Mouse (Mus musculus) E14TG2a.4 (cell line): ENCODE results near the gene Ttc7b.

Source experiments
- CTCF ChIP-seq: conservative IDR thresholded peaks from 2 replicates; pipeline ENCODE4 v1.5.1; 2014; ENCODE audit warnings: low read length
- NANOG ChIP-seq: IDR thresholded peaks from 2 replicates; pipeline ENCODE4 v1.6.1; 2014; ENCODE audit warnings: borderline replicate concordance, low read length, mixed read lengths
- POU5F1 ChIP-seq: IDR thresholded peaks from 2 replicates; pipeline ENCODE4 v1.6.1; 2014; ENCODE audit warnings: low read length, borderline replicate concordance

GRCm38 (mm10) chr12:100480642-100481442 is 39.8 kb downstream of the Ttc7b start:
- TF ChIP-seq CTCF = no peak
- no peak for TF ChIP-seq NANOG
- no peak for TF ChIP-seq POU5F1
